Mouse (Mus musculus): Measurements from ENCODE around the gene Orm1. TPM values are rescaled to one million over a fixed set of nuclear protein-coding genes. Genes with fewer than 3 reads are reported as not detected.

The Orm1 gene
- total RNA-seq, 2 experiments from 2014 or later: 0.36 to 0.44 TPM

- intact Hi-C loops (cut with DNase I): no loop called here
Observed at GRCm38 (mm10) chr4:63348524-63348923, 4.2 kb downstream of the Orm1 start.

GRCm38 (mm10) chr4:63355877-63356665 is 11.7 kb downstream of the Orm1 start, which contains the start of gene Orm3:
Gene Orm3 (plus strand): TSS chr4:63356162.
- intact Hi-C loops (cut with DNase I): no loop called here
- no peak for DNase-seq

More at GRCm38 (mm10) chr4:63348524-63348923, 4.2 kb downstream of the Orm1 start:
- no peak for DNase-seq

- intact Hi-C loops (cut with DNase I): no loop called here
- no peak for DNase-seq
Observed at GRCm38 (mm10) chr4:63356981-63357570, 12.7 kb downstream of the Orm1 start.

GRCm38 (mm10) chr4:63359861-63360260 is 15.5 kb downstream of the Orm1 start:
- intact Hi-C loops (cut with DNase I): no loop called here
- DNase-seq: no peak

- DNase-seq: no peak
- intact Hi-C loops (cut with DNase I): no loop called here
Observed at GRCm38 (mm10) chr4:63362150-63362549, 17.8 kb downstream of the Orm1 start, which contains the start of gene Orm2. Gene Orm2 (plus strand): TSS chr4:63362449.

GRCm38 (mm10) chr4:63368577-63368976 is 24.2 kb downstream of the Orm1 start:
- intact Hi-C loops (cut with DNase I): loop anchor here (1.0 to 5.0 kb wide), 2 partner anchors 40 to 579 kb away; no protein-coding TSS in a partner anchor
- DNase-seq: peak; percentile 83 to 85

GRCm38 (mm10) chr4:63370897-63371296 is 26.5 kb downstream of the Orm1 start:
- DNase-seq: no peak
- intact Hi-C loops (cut with DNase I): no loop called here

GRCm38 (mm10) chr4:63371890-63372289 is 27.5 kb downstream of the Orm1 start:
- intact Hi-C loops (cut with DNase I): no loop called here
- DNase-seq: no peak

GRCm38 (mm10) chr4:63373404-63373803 is 29.0 kb downstream of the Orm1 start:
- intact Hi-C loops (cut with DNase I): no loop called here

GRCm38 (mm10) chr4:63374331-63374730 is 30.0 kb downstream of the Orm1 start:
- no peak for DNase-seq
- intact Hi-C loops (cut with DNase I): no loop called here

More at GRCm38 (mm10) chr4:63373404-63373803, 29.0 kb downstream of the Orm1 start:
- DNase-seq: no peak

GRCm38 (mm10) chr4:63375367-63375766 is 31.0 kb downstream of the Orm1 start:
- peak; percentile 60 to 67 for DNase-seq
- intact Hi-C loops (cut with DNase I): no loop called here

GRCm38 (mm10) chr4:63377483-63377882 is 33.1 kb downstream of the Orm1 start:
- DNase-seq: no peak
- intact Hi-C loops (cut with DNase I): no loop called here

- intact Hi-C loops (cut with DNase I): no loop called here
- no peak for DNase-seq
Observed at GRCm38 (mm10) chr4:63382676-63383369, 38.5 kb downstream of the Orm1 start.

GRCm38 (mm10) chr4:63383474-63383873 is 39.1 kb downstream of the Orm1 start:
- DNase-seq: no peak
- intact Hi-C loops (cut with DNase I): no loop called here

GRCm38 (mm10) chr4:63384262-63384661 is 39.9 kb downstream of the Orm1 start:
- DNase-seq: no peak
- intact Hi-C loops (cut with DNase I): no loop called here

- no peak for DNase-seq
- intact Hi-C loops (cut with DNase I): no loop called here
Observed at GRCm38 (mm10) chr4:63385253-63385652, 40.9 kb downstream of the Orm1 start.

- intact Hi-C loops (cut with DNase I): no loop called here
- no peak for DNase-seq
Observed at GRCm38 (mm10) chr4:63385784-63386183, 41.4 kb downstream of the Orm1 start.

- no peak for DNase-seq
- intact Hi-C loops (cut with DNase I): no loop called here
Observed at GRCm38 (mm10) chr4:63388029-63388428, 43.7 kb downstream of the Orm1 start.

- no peak for DNase-seq
- intact Hi-C loops (cut with DNase I): no loop called here
Observed at GRCm38 (mm10) chr4:63389121-63389886, 44.9 kb downstream of the Orm1 start.

GRCm38 (mm10) chr4:63389887-63390528 is 45.6 kb downstream of the Orm1 start:
- intact Hi-C loops (cut with DNase I): no loop called here
- DNase-seq: no peak

Data from gastrocnemius, postnatal 36 days (tissue).